Mouse (Mus musculus): ENCODE measurements around the gene Ccng1.
"Not testable (repeated sequence)": the region's sequence is repeated elsewhere in the genome, so short reads cannot be mapped to it uniquely, and the experiment has no call there.

Gene Ccng1

GRCm38 (mm10) chr11:40715524-40715923 lies 39.6 kb downstream of the Ccng1 start:
- no peak for DNase-seq

GRCm38 (mm10) chr11:40713858-40714257 lies 41.3 kb downstream of the Ccng1 start:
- DNase-seq = no peak

DNA sequence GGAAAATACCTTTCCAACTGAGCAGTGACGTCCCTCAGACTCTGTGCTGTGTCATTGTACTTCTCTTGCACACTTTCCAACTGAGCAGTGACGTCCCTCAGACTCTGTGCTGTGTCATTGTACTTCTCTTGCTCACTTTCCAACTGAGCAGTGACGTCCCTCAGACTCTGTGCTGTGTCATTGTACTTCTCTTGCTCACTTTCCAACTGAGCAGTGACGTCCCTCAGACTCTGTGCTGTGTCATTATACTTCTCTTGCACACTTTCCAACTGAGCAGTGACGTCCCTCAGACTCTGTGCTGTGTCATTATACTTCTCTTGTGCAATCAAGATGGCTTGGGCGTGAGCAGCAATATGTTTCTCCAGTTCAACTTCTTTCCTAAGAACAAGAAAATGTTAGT lies 45.2 kb downstream of the Ccng1 start:
- not testable (repeated sequence) for DNase-seq

Data from right cerebral cortex, adult 18-20 months (tissue).